Mouse (Mus musculus) liver, embryonic 14.5 days (tissue): ENCODE measurements around the gene Tbc1d21.

Experiments used
- CTCF ChIP-seq: IDR thresholded peaks from 2 replicates; pipeline ENCODE4 v1.5.1; 2016; ENCODE audit warnings: antibody characterized with exemption, low read depth, control low read depth
- EP300 ChIP-seq: IDR thresholded peaks from 2 replicates; pipeline ENCODE4 v1.6.1; 2016; ENCODE audit warnings: antibody characterized with exemption, low read depth

DNA sequence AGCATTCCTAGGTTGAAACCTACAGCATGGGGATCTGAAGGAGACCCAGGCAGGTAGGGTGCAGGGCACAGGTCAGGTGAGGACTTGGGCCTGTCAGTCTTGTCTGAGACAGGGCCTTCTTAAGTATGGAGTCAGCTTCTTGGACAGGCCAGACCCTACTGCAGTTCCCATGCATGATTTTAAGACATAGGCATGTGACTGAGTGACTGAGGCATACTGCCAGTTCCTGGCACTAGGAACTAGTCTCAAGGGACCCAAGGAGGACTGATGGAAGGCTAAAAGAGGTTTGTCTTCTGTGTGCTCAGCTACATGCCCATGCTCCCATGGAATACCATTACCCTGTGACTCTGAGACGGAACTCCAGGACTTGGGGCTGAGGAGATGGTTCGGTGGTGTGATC lies 54.4 kb downstream of the Tbc1d21 start:
- TF ChIP-seq CTCF (no peak), EP300 (no peak)
